Mouse (Mus musculus) cortical plate, adult 2 months (tissue): ENCODE measurements at regions not wholly inside any gene's neighbourhood (a gene's known extent, or its start where the extent isn't known, plus 50 kb on each side); places are given as distances from the start of the nearest gene placed in this dataset.

Source experiments
- CTCF ChIP-seq: fragments of 200-500 bp; IDR thresholded peaks from 2 replicates; pipeline ENCODE4 v1.5.1; 2011; ENCODE audit warnings: mild to moderate bottlenecking, control low read depth, low read length; ENCODE audit not compliant: insufficient read depth; ENCODE audit errors: extremely low read depth
- POLR2A ChIP-seq: fragments of 200-500 bp; IDR thresholded peaks from 2 replicates; pipeline ENCODE4 v1.6.1; 2011; ENCODE audit warnings: mild to moderate bottlenecking, low read length, control low read depth; ENCODE audit not compliant: insufficient read depth; ENCODE audit errors: extremely low read depth

- TF ChIP-seq POLR2A (no peak), CTCF (no peak)
Observed at GRCm38 (mm10) chr15:103089852-103090251, 71.1 kb downstream of the Hoxc4 start.
